Mouse (Mus musculus): ENCODE data around the gene Degs1.

GRCm38 (mm10) chr1:182296141-182296540 is 13.5 kb upstream of the Degs1 start:
- TF ChIP-seq CTCF (IDR thresholded peaks at IDR 0.05; ENCODE audit: borderline replicate concordance, extremely low read depth, insufficient read depth, insufficient read length) (no peak), POLR2A (IDR thresholded peaks at IDR 0.05; ENCODE audit: borderline replicate concordance, extremely low read depth, insufficient read depth, insufficient read length, poor library complexity, severe bottlenecking) (no peak)

All from brain, embryonic 14.5 days (tissue).